Mouse (Mus musculus) hindbrain, embryonic 13.5 days (tissue): ENCODE measurements at regions not wholly inside any gene's neighbourhood (a gene's known extent, or its start where the extent isn't known, plus 50 kb on each side); places are given as distances from the start of the nearest gene placed in this dataset.

Source experiments
- ATAC-seq: fragments of 200-750 bp; cut with Nextera tagmentation; 2 replicates; pipeline ENCODE4 v1.8.0; 2017; ENCODE audit warnings: moderate TSS enrichment; ENCODE audit not compliant: low FRiP score
- H3K27ac ChIP-seq: fragments of 300-500 bp; sonication (generic); 2 replicates; pipeline ENCODE4 v1.5.1; 2015; ENCODE audit warnings: inconsistent platforms, mild to moderate bottlenecking, moderate library complexity
- H3K27me3 ChIP-seq: fragments of 300-500 bp; sonication (generic); 2 replicates; pipeline ENCODE4 v1.6.1; 2015; ENCODE audit warnings: mild to moderate bottlenecking, inconsistent platforms
- H3K36me3 ChIP-seq: fragments of 300-500 bp; sonication (generic); 2 replicates; pipeline ENCODE4 v1.6.1; 2015; ENCODE audit warnings: mild to moderate bottlenecking, inconsistent platforms
- H3K4me1 ChIP-seq: fragments of 300-500 bp; sonication (generic); replicated peaks from 2 replicates; pipeline ENCODE4 v1.6.1; 2015; ENCODE audit warnings: inconsistent platforms
- H3K4me2 ChIP-seq: fragments of 300-500 bp; sonication (generic); 2 replicates; pipeline ENCODE4 v1.6.1; 2015; ENCODE audit warnings: inconsistent platforms, mild to moderate bottlenecking, moderate library complexity
- H3K4me3 ChIP-seq: fragments of 300-500 bp; sonication (generic); 2 replicates; pipeline ENCODE4 v1.5.1; 2015; ENCODE audit warnings: mild to moderate bottlenecking, inconsistent platforms
- H3K9ac ChIP-seq: fragments of 300-500 bp; sonication (generic); 2 replicates; pipeline ENCODE4 v1.6.1; 2015; ENCODE audit warnings: mild to moderate bottlenecking, inconsistent platforms
- H3K9me3 ChIP-seq: fragments of 300-500 bp; sonication (generic); 2 replicates; pipeline ENCODE4 v1.6.1; 2016; ENCODE audit warnings: inconsistent platforms
- WGBS: fragments of 180-500 bp; shearing (Covaris S2); methylation state at CpG from one replicate; pipeline ENCODE4 v1.1.7; 2015; 5-methylcytosine and 5-hydroxymethylcytosine counted together

GRCm38 (mm10) chr2:100814613-100815258 is 809.8 kb upstream of the Rag2 start:
- Histone ChIP-seq H3K4me3 (no peak overlapping the region), H3K9ac (no peak overlapping the region), H3K36me3 (no peaks in the 10 kb centered on the region), H3K4me2 (no peak overlapping the region), H3K4me1 (no peaks in the 10 kb centered on the region), H3K9me3 (no peaks in the 10 kb centered on the region), H3K27ac (no peak overlapping the region), H3K27me3 (no peaks in the 10 kb centered on the region)
- no peak for ATAC-seq
- 65% methylated on average over 2 of the region's 2 CpGs for WGBS

- Histone ChIP-seq H3K9ac (no peak overlapping the region), H3K9me3 (no peaks in the 10 kb centered on the region), H3K36me3 (no peaks in the 10 kb centered on the region), H3K4me1 (no peaks in the 10 kb centered on the region), H3K4me3 (no peak overlapping the region), H3K27ac (no peak overlapping the region), H3K4me2 (no peak overlapping the region), H3K27me3 (no peaks in the 10 kb centered on the region)
- WGBS = 83% methylated on average over 4 of the region's 4 CpGs
- ATAC-seq = no peak
These were observed 790.5 kb upstream of the Rag2 start for GRCm38 (mm10) chr2:100834056-100834455.

GRCm38 (mm10) chr2:100857772-100858171 is 766.7 kb upstream of the Rag2 start:
- no peak for ATAC-seq
- WGBS = 91% methylated on average over 2 of the region's 2 CpGs
- Histone ChIP-seq H3K36me3 (no peaks in the 10 kb centered on the region), H3K9ac (no peak overlapping the region), H3K9me3 (no peaks in the 10 kb centered on the region), H3K4me1 (no peaks in the 10 kb centered on the region), H3K27ac (no peak overlapping the region), H3K4me3 (no peak overlapping the region), H3K4me2 (no peak overlapping the region), H3K27me3 (no peaks in the 10 kb centered on the region)

- ATAC-seq = no peak
- 90% methylated on average over 1 of the region's 1 CpGs for WGBS
- H3K4me2 ChIP-seq = no peak overlapping the region
- H3K4me1 ChIP-seq = no peaks in the 10 kb centered on the region
- H3K27me3 ChIP-seq = no peaks in the 10 kb centered on the region
- no peaks in the 10 kb centered on the region for H3K36me3 ChIP-seq
- H3K9ac ChIP-seq = no peak overlapping the region
- H3K27ac ChIP-seq = no peak overlapping the region
- no peaks in the 10 kb centered on the region for H3K9me3 ChIP-seq
- H3K4me3 ChIP-seq = no peak overlapping the region
These were observed 759.0 kb upstream of the Rag2 start for GRCm38 (mm10) chr2:100865495-100865894.
